Mouse (Mus musculus) midbrain, postnatal 0 days (tissue): ENCODE results near the gene Hsf5. TPM values are rescaled to one million over a fixed set of nuclear protein-coding genes. Genes with fewer than 3 reads are reported as not detected.
A peak's percentile ranks its signal among the peaks of the same experiment; 100 is the strongest.

Experiments
- ATAC-seq: fragments of 200-750 bp; cut with Nextera tagmentation; 2 replicates; pipeline ENCODE4 v1.8.0; 2017; ENCODE audit warnings: moderate number of reproducible peaks, mild to moderate bottlenecking, moderate TSS enrichment, moderate library complexity; ENCODE audit not compliant: low FRiP score
- DNase-seq: peaks from one replicate; pipeline ENCODE4 v3.0.0-alpha.2; 2015; ENCODE audit warnings: low spot score
- H3K27ac ChIP-seq: fragments of 300-500 bp; sonication (generic); 2 replicates; pipeline ENCODE4 v1.5.1; 2014; ENCODE audit warnings: low read depth, mild to moderate bottlenecking, low read length, mixed read lengths
- H3K27me3 ChIP-seq: fragments of 300-500 bp; sonication (generic); 2 replicates; pipeline ENCODE4 v1.6.1; 2014; ENCODE audit warnings: low read length, control low read depth, mixed read lengths; ENCODE audit not compliant: insufficient read depth
- H3K36me3 ChIP-seq: fragments of 300-500 bp; sonication (generic); 2 replicates; pipeline ENCODE4 v1.6.1; 2014; ENCODE audit warnings: low read length, control low read depth, mixed read lengths; ENCODE audit not compliant: insufficient read depth
- H3K4me1 ChIP-seq: fragments of 300-500 bp; sonication (generic); 2 replicates; pipeline ENCODE4 v1.6.1; 2014; ENCODE audit warnings: mild to moderate bottlenecking, control low read depth, antibody characterized with exemption, low read length, mixed read lengths; ENCODE audit not compliant: insufficient read depth
- H3K4me2 ChIP-seq: fragments of 300-500 bp; sonication (generic); 2 replicates; pipeline ENCODE4 v1.6.1; 2014; ENCODE audit warnings: low read depth, mild to moderate bottlenecking, low read length, mixed read lengths; ENCODE audit not compliant: poor library complexity, severe bottlenecking
- H3K4me3 ChIP-seq: fragments of 300-500 bp; sonication (generic); 2 replicates; pipeline ENCODE4 v1.5.1; 2014; ENCODE audit warnings: low read depth, mild to moderate bottlenecking, low read length, moderate library complexity
- H3K9ac ChIP-seq: fragments of 300-500 bp; sonication (generic); replicated peaks from 2 replicates; pipeline ENCODE4 v1.6.1; 2014; ENCODE audit warnings: mild to moderate bottlenecking, low read length, moderate library complexity, mixed read lengths; ENCODE audit not compliant: poor library complexity, severe bottlenecking
- H3K9me3 ChIP-seq: fragments of 300-500 bp; sonication (generic); 2 replicates; pipeline ENCODE4 v1.6.1; 2016; ENCODE audit warnings: low read length, control low read depth
- CTCF ChIP-seq: IDR thresholded peaks from 2 replicates; pipeline ENCODE4 v1.5.1; 2016; ENCODE audit warnings: antibody characterized with exemption, mild to moderate bottlenecking
- WGBS: fragments of 180-500 bp; shearing (Covaris S2); extraction: QIAGEN DNeasy Blood & Tissue Kit; methylation state at CpG from one replicate; pipeline ENCODE4 v1.1.7; 2014; 5-methylcytosine and 5-hydroxymethylcytosine counted together
- polyA plus RNA-seq: library from polyadenylated mRNA; unstranded; fragments of >200 nt; fragmentation: Nextera tagmentation; extraction: Ambion mirVana; gene quantifications from 2 replicates; pipeline ENCODE4 v1.2.1, GENCODE M21; 2015
- total RNA-seq: library from RNA; depleted of rRNA; stranded (reverse); fragments of >200 nt; gene quantifications from 2 replicates; pipeline ENCODE4 v1.2.3, GENCODE M21; 2014; rRNA removed

The Hsf5 gene
- total RNA-seq (0.11 and 0.52 TPM in 2 replicates), polyA plus RNA-seq (0.10 and 0.25 TPM in 2 replicates)

GRCm38 (mm10) chr11:87616790-87617474 lies at the start of gene Hsf5:
Gene Hsf5, plus strand, starts transcription at chr11:87617164.
- no peak for DNase-seq
- no peaks in the 10 kb centered on the region for H3K27me3 ChIP-seq
- WGBS, result 93% methylated on average over 56 of the region's 69 CpGs
- ATAC-seq, result no peak
- H3K36me3 ChIP-seq, result peaks cover 63% of the 10 kb centered on the region
- H3K27ac ChIP-seq, result no peak within 1 kb of the TSS
- H3K9ac ChIP-seq, result no peak within 1 kb of the TSS
- no peaks in the 10 kb centered on the region for H3K4me1 ChIP-seq
- no peak for TF ChIP-seq CTCF
- H3K9me3 ChIP-seq, result no peaks in the 10 kb centered on the region
- H3K4me3 ChIP-seq, result no peak within 1 kb of the TSS
- H3K4me2 ChIP-seq, result no peak within 1 kb of the TSS

- TF ChIP-seq CTCF, result no peak
- H3K9ac ChIP-seq, result no peak within 1 kb of the TSS
- no peak for ATAC-seq
- H3K36me3 ChIP-seq, result no peaks in the 10 kb centered on the region
- no peak within 1 kb of the TSS for H3K27ac ChIP-seq
- H3K4me3 ChIP-seq, result no peak within 1 kb of the TSS
- 77% methylated on average over 7 of the region's 7 CpGs for WGBS
- no peak for DNase-seq
- no peak within 1 kb of the TSS for H3K4me2 ChIP-seq
- H3K4me1 ChIP-seq, result no peaks in the 10 kb centered on the region
- H3K27me3 ChIP-seq, result no peaks in the 10 kb centered on the region
- no peaks in the 10 kb centered on the region for H3K9me3 ChIP-seq
These were observed 48.6 kb upstream of the Hsf5 start, which contains the start of gene Sept4 for GRCm38 (mm10) chr11:87568255-87568953. Gene Sept4, plus strand, starts transcription at chr11:87568903.

- Histone ChIP-seq H3K4me2 (no peak overlapping the region), H3K27ac (no peak overlapping the region), H3K27me3 (no peaks in the 10 kb centered on the region), H3K4me1 (no peaks in the 10 kb centered on the region), H3K9me3 (no peaks in the 10 kb centered on the region), H3K36me3 (no peaks in the 10 kb centered on the region), H3K4me3 (no peak overlapping the region), H3K9ac (no peak overlapping the region)
- TF ChIP-seq CTCF, result no peak
- 29% methylated on average over 5 of the region's 5 CpGs for WGBS
- DNase-seq, result no peak
- no peak for ATAC-seq
These were observed 46.2 kb upstream of the Hsf5 start for GRCm38 (mm10) chr11:87570743-87571142.

GRCm38 (mm10) chr11:87571361-87571950 lies 45.5 kb upstream of the Hsf5 start:
- no peak for TF ChIP-seq CTCF
- 93% methylated on average over 1 of the region's 1 CpGs for WGBS
- no peaks in the 10 kb centered on the region for H3K36me3 ChIP-seq
- no peak for ATAC-seq
- H3K4me2 ChIP-seq, result no peak overlapping the region
- no peak overlapping the region for H3K9ac ChIP-seq
- no peaks in the 10 kb centered on the region for H3K9me3 ChIP-seq
- no peak for DNase-seq
- no peaks in the 10 kb centered on the region for H3K4me1 ChIP-seq
- H3K27me3 ChIP-seq, result no peaks in the 10 kb centered on the region
- no peak overlapping the region for H3K4me3 ChIP-seq
- H3K27ac ChIP-seq, result no peak overlapping the region

- peaks cover 2% of the 10 kb centered on the region; the same call in 1 of the 2 replicates for H3K4me1 ChIP-seq
- H3K9ac ChIP-seq, result no peak overlapping the region
- no peaks in the 10 kb centered on the region for H3K27me3 ChIP-seq
- no peak for TF ChIP-seq CTCF
- no peaks in the 10 kb centered on the region for H3K9me3 ChIP-seq
- no peak overlapping the region for H3K27ac ChIP-seq
- 77% methylated on average over 7 of the region's 7 CpGs for WGBS
- DNase-seq (peak; percentile 37), ATAC-seq (no peak)
- no peak overlapping the region for H3K4me3 ChIP-seq
- no peaks in the 10 kb centered on the region for H3K36me3 ChIP-seq
- H3K4me2 ChIP-seq, result no peak overlapping the region
These were observed 43.2 kb upstream of the Hsf5 start for GRCm38 (mm10) chr11:87573751-87574150.
